Mouse (Mus musculus): ENCODE measurements around the gene Wdr5.

The Wdr5 gene

DNA sequence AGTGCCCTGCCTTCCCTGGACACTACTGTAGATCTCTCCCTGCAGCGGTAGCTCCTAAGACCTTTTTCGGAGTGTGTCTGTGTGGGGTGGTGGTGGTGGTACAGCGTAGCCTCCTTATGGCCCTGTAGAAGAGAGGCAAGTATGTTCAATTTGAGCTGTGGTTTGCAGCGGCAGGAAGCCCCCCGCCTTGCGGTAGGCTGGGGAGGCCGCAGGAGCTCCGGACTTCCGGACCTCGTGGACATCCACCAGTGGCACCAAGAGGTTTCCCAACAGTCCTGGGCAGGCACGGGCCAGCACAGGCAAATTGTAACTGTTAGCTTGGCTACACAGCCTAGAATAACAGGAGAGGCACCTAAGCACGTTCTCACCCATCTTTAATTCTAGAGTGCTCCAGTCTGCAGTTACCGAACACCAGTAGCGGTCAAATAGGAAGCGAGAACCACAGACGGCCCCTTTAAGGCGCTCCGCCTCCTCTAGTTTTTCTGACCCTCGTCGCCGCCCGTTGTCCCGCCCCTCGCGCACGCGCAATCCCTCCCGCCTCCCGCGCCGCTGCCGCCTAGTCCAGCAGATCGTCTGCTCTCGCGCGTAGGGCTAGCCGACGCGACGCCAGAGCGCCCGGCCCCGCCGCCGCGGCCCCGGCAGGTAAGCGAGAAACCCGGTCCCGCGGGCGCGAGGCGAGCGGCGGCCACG lies at the start of gene Wdr5:
Gene Wdr5 (plus strand): TSS at position 519 of the 690 bp plus-strand sequence.
- DNase-seq (ENCODE audit: low read depth, low spot score) = peak; percentile 95

- no peak for DNase-seq (ENCODE audit: low read depth, low spot score)
Measured at GRCm38 (mm10) chr2:27469292-27469990, 45.5 kb upstream of the Wdr5 start.

DNA sequence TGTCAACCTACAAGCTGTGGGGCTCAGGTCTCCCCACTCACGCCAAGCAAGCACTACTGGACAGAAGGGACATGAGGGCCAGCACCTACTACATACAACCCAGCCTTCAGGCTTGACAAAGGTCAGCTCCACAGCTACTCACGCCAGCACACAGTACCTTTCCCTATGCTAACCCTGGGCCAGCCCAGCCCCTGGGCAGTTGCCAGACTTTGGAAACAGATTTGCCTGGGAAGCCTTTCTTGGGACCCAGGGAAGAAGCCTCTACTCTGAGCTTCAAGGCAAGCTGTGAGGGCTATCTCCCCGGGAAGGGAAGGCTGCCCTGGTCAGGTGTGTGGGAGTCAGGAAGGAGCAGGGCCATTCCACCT lies 45.0 kb upstream of the Wdr5 start:
- DNase-seq (ENCODE audit: low read depth, low spot score) = no peak

DNA sequence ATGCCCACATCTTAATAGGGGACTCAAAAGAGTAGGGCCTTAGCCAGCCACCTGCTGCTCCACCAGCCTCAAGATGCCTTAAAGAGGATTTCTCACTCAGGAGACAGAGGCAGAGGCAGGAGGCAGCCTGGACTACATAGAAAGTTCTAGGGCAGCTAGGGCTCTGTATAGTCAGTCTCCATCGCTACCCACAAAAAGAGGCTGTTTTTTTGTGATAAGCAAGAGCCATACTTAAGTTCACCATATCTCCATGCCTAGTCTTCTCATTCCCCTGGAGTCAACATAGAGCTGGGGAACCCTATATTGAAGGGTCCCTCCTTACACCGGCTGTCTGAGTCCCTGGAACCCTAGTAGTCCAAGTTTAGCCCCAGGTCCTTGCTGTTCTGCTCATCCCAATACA lies 44.4 kb upstream of the Wdr5 start:
- DNase-seq (ENCODE audit: low read depth, low spot score) = no peak

GRCm38 (mm10) chr2:27471170-27471584 lies 43.8 kb upstream of the Wdr5 start:
- DNase-seq (ENCODE audit: low read depth, low spot score) = no peak

DNA sequence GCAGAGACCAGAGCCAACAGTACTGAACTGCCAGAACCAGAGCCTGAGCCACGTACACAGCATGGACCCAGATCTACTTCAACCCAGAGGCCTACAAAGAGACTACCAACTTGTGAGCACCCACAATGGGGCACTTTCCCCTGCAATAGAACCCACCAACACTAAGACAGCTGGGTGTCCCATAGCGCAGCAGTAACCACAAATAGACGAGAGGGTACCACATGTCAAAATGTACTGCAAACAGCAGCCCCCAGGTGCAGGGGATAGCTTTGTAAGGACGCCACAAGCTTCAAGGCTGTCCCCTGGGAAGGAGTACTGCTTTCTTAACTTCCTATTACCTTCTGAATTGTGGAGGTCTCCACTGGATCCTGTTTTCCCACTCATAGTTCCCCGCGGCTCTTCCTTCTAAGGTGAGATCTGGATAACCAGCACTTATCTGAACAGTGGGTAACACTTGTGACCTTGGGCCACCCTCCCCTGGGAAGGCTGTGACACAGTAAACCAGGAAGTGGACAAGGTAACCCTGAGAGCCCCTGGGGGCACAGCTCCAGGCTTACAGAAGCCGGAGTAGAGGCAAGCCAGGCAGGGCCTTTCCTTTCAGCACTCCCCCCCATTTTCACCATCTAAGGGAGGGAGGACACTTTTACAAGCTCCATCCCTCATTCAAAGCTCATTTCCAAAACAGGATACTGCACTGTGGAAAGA lies 41.7 kb upstream of the Wdr5 start:
- peak; percentile 31 for DNase-seq (ENCODE audit: low read depth, low spot score)

GRCm38 (mm10) chr2:27473911-27474310 lies 41.0 kb upstream of the Wdr5 start:
- DNase-seq (ENCODE audit: low read depth, low spot score) = no peak

GRCm38 (mm10) chr2:27474621-27475484 lies 40.1 kb upstream of the Wdr5 start:
- peak; percentile 45 for DNase-seq (ENCODE audit: low read depth, low spot score)

GRCm38 (mm10) chr2:27475495-27476302 lies 39.3 kb upstream of the Wdr5 start:
- DNase-seq (ENCODE audit: low read depth, low spot score) = peak; percentile 86

DNA sequence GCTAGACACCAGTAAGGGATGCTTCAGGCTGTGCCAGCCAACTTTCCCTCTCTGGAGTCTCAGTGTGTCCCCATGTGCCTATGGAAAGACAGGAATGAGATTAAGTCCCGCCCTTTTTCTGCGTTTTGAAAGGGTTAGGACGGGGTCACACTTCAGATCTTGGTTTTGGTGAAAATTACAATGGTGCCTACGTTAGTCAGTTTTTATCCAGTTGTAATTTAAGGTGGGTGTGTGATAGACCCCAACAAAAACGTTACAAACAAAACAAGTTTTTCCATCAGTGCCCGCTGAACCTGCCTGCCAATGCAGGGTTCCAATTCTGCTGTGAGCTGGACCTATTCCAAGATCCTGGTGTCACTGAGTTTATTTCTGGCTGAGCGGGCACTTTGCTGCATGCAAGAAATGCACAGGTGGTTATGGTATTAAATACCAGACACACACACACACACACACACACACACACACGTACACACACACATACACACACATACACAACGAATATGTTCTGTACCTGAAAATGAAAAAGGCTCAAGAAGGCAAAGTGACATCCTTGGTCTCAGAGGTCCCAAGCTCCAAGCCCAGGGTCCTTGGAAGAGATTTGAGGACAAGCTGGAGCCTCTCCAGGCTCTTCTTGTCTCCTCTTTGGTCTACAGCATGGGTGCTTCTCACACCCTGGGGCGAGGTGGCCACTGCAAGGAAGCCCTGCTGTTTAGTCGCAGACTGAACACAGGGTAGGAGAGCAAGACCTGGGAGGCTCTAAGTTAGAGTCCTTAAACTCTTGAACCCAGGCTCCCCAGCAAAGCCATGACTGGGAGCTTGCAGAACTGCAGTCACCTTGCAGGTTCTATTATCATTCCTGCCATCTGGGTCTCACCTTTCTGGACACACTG lies 38.4 kb upstream of the Wdr5 start:
- no peak for DNase-seq (ENCODE audit: low read depth, low spot score)

DNA sequence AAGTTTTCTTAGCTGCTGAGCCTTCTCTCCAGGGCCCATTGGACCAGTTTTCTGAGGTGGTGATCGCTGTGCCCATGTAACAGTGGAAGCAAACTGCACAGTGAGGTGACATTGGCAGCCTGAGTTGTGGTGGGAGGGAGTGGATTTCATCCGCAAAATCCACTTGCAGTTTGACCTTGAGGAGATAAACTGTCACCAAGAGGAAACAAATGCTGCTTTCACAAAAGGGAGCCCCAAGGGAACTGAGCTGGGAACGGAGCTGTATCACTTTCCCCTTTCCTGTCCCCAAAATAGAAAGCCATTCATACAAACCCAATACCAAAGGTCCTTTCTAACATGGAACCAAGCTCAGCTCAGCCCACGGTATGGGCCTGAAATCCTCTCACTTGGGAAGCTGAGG lies 35.1 kb upstream of the Wdr5 start:
- DNase-seq (ENCODE audit: low read depth, low spot score) = no peak

GRCm38 (mm10) chr2:27480367-27480766 lies 34.6 kb upstream of the Wdr5 start:
- DNase-seq (ENCODE audit: low read depth, low spot score) = no peak

DNA sequence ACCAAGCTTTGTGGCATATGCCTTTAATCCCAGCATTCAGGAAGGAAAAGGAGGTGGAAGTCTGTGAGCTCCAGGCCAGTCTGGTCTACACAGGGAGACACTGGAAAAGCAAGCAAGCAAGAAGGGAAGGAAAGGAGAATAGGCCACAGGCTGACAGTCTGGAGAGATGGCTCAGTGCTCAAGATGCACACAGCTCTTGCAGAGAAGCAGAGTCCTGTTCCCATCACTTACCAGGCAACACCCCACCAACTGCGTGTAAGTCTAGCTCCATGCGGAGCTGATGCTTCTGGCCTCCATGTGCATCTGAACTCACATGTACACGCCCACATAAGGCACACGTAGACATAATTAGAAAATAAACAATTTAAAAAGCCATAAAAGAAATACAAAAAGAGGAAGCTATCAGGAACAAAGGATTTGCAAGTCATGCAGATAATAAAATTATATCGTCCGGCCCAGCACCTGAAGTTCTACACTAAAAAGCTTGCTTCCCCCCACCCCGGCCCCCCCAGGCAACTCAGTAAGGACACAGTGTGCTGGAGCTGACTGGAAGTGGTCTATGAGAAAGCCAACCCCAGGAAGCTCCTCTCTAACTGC lies 32.6 kb upstream of the Wdr5 start:
- no peak for DNase-seq (ENCODE audit: low read depth, low spot score)

GRCm38 (mm10) chr2:27486725-27487124 lies 28.2 kb upstream of the Wdr5 start:
- peak; percentile 51 for DNase-seq (ENCODE audit: low read depth, low spot score)

- no peak for DNase-seq (ENCODE audit: low read depth, low spot score)
Measured at GRCm38 (mm10) chr2:27487336-27488049, 27.5 kb upstream of the Wdr5 start.

- DNase-seq (ENCODE audit: low read depth, low spot score) = no peak
Measured at GRCm38 (mm10) chr2:27488362-27488761, 26.6 kb upstream of the Wdr5 start.

DNA sequence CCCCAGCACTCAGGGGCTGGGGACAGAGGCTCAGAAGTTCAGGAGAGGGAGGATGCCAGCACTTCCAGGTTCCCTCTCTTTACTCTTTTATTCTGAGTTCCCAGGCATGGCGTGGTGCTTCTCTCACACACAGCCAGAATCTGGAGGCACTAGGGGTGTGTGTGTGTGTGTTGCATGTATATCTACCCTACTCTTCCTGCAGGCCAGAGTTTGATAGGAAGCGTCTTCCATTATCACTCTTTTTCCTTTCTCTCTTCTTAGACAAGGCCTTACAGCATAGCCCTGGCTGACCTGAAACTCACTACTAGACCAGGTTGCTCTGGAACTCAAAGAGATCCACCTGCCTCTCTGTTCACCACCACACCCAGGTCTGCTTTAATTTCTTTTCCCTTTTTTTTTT lies 24.0 kb upstream of the Wdr5 start:
- DNase-seq (ENCODE audit: low read depth, low spot score) = no peak

DNA sequence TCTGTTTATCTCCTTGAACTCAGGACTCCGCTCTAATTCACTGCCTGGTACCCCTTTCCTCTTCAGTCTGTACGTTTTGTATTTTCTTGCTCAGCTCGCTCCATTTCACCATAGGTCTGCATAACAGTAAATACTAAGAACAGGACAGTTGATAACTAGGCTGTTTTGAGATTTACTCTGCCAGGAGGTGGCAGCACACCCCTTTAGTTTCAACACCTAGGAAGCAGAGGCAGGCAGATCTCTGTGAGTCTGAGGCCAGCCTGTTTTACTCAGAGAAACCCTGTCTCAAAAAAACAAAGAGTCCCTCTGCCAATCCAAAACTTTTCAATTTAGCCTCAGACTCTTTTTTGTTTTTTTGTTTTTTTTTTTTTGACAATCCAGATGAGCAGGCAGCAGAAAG lies 21.0 kb upstream of the Wdr5 start:
- peak; percentile 68 for DNase-seq (ENCODE audit: low read depth, low spot score)
